Mouse (Mus musculus): ENCODE measurements around the gene Psd4. TPM values are rescaled to one million over a fixed set of nuclear protein-coding genes. Genes with fewer than 3 reads are reported as not detected.

Gene Psd4
- total and polyA plus RNA-seq, 3 experiments = 1.3 to 1.5 (median 1.4) TPM

DNA sequence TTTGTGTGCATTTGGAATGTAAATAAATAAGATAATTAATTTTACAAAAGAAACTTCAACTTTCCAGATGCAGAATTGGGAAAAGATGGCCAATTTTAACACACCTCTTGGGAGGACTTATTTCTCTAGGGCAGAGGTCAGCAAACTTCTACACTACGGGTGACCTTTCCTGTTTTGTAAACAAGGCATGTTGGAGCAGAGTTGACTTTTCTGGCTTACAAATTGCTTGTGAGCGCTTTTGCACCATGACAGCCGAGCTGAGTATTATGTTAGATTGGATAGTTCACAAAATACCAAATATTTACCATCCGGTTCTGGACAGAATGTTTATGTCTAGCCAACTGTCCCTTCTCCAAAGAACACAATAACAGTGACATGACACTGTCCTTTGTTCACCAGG, 22.8 kb upstream of the Psd4 start:
- H3K4me1 ChIP-seq (ENCODE audit: control insufficient read depth, insufficient read depth, low read length) = no peaks in the 10 kb centered on the region
- TF ChIP-seq EP300 (IDR thresholded peaks at IDR 0.05; ENCODE audit: insufficient read depth, low read depth, low read length) (no peak), POLR2A (IDR thresholded peaks at IDR 0.05; ENCODE audit: insufficient read depth, low read depth, low read length) (no peak)
- H3K27ac ChIP-seq = no peak overlapping the region
- no peak overlapping the region for H3K4me3 ChIP-seq
- intact Hi-C loops (cut with DNase I) = no loop called here
- no peaks in the 10 kb centered on the region for H3K36me3 ChIP-seq (ENCODE audit: control insufficient read depth, insufficient read depth, low read length)
- H3K9ac ChIP-seq (ENCODE audit: low read depth, low read length) = no peak overlapping the region
- DNase-seq = no peak
- 70% methylated on average over 4 of the region's 4 CpGs for WGBS
- no peaks in the 10 kb centered on the region for H3K79me2 ChIP-seq (replicated peaks; ENCODE audit: control insufficient read depth, insufficient read depth, low read length)
- H3K27me3 ChIP-seq (ENCODE audit: control insufficient read depth, insufficient read depth, low read length) = no peaks in the 10 kb centered on the region

DNA sequence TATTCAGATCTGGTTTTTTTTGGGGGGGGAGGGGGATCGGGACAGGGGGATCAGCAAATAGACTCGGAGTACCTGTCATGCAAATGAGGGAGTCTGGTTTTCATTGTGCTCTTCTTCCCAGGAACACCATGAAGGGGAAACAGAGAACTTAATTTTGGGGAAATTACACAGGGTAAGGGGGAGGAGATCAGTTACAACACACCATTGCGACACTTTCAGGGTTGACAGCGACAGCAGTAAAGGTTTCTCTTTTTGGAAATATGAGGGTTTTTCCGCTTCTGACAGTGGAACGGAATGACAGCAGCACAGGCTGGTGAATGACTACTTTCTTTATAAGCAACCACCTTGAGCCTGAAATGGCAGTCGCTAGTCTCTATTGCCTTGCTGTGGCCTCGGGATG, 22.3 kb upstream of the Psd4 start:
- Histone ChIP-seq H3K27ac (no peak overlapping the region), H3K36me3 (ENCODE audit: control insufficient read depth, insufficient read depth, low read length) (no peaks in the 10 kb centered on the region), H3K79me2 (replicated peaks; ENCODE audit: control insufficient read depth, insufficient read depth, low read length) (no peaks in the 10 kb centered on the region), H3K4me3 (no peak overlapping the region), H3K27me3 (ENCODE audit: control insufficient read depth, insufficient read depth, low read length) (no peaks in the 10 kb centered on the region), H3K4me1 (ENCODE audit: control insufficient read depth, insufficient read depth, low read length) (no peaks in the 10 kb centered on the region), H3K9ac (ENCODE audit: low read depth, low read length) (no peak overlapping the region)
- peak in 1 of 2 experiments; percentile 6 for DNase-seq
- TF ChIP-seq EP300 (IDR thresholded peaks at IDR 0.05; ENCODE audit: insufficient read depth, low read depth, low read length) = no peak
- no peak for TF ChIP-seq POLR2A (IDR thresholded peaks at IDR 0.05; ENCODE audit: insufficient read depth, low read depth, low read length)
- no peak for TF ChIP-seq CTCF (IDR thresholded peaks at IDR 0.05)
- intact Hi-C loops (cut with DNase I) = no loop called here
- 76% methylated on average over 8 of the region's 8 CpGs for WGBS

DNA sequence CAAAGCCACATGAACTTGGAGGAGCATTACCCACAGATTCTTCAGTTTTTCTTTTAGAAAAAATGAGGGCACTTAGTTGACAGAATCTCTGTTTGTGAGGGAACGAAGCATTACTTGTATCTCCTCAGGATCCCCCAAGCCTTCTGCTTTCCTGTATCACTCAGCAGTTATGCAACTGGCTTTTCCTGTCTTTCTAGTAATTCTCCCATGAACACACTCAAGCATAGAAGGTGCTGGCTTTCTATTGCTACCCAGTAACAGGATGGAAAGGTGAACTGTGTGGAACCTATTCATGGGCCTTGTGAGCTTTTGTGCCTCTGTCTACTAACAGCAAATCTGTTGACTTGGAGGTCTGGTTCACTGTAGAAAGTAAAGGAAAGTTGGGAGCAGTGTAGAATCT, 19.5 kb upstream of the Psd4 start:
- TF ChIP-seq POLR2A (IDR thresholded peaks at IDR 0.05; ENCODE audit: insufficient read depth, low read depth, low read length) (no peak), EP300 (IDR thresholded peaks at IDR 0.05; ENCODE audit: insufficient read depth, low read depth, low read length) (no peak), CTCF (IDR thresholded peaks at IDR 0.05) (no peak)
- DNase-seq = no peak
- Histone ChIP-seq H3K27me3 (ENCODE audit: control insufficient read depth, insufficient read depth, low read length) (no peaks in the 10 kb centered on the region), H3K9ac (ENCODE audit: low read depth, low read length) (no peak overlapping the region), H3K36me3 (ENCODE audit: control insufficient read depth, insufficient read depth, low read length) (no peaks in the 10 kb centered on the region), H3K79me2 (replicated peaks; ENCODE audit: control insufficient read depth, insufficient read depth, low read length) (no peaks in the 10 kb centered on the region), H3K4me3 (no peak overlapping the region), H3K4me1 (ENCODE audit: control insufficient read depth, insufficient read depth, low read length) (no peaks in the 10 kb centered on the region), H3K27ac (no peak overlapping the region)
- intact Hi-C loops (cut with DNase I) = no loop called here
- 59% methylated on average over 1 of the region's 1 CpGs for WGBS

DNA sequence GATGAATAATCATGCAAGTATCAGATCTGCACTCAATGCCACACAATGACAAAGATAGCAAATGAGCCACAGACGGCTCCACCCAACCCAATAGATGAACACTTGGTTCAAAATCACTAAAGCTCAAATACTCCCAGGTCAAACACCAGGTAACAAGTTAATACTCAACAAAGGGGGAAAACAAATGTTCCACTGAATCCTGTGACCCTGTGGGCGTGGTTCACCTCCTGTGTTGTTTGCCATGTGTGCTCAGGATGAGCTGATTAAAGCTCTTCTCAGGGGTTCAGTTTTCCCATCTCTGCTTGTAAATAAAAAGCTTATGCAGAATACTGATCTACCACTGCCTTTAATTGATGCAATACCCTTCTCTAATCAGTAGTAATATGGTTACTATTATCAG, 16.2 kb upstream of the Psd4 start:
- H3K36me3 ChIP-seq (ENCODE audit: control insufficient read depth, insufficient read depth, low read length) = no peaks in the 10 kb centered on the region
- H3K4me1 ChIP-seq (ENCODE audit: control insufficient read depth, insufficient read depth, low read length) = no peaks in the 10 kb centered on the region
- DNase-seq = no peak
- H3K27me3 ChIP-seq (ENCODE audit: control insufficient read depth, insufficient read depth, low read length) = no peaks in the 10 kb centered on the region
- no peaks in the 10 kb centered on the region for H3K79me2 ChIP-seq (replicated peaks; ENCODE audit: control insufficient read depth, insufficient read depth, low read length)
- H3K27ac ChIP-seq = no peak overlapping the region
- intact Hi-C loops (cut with DNase I) = no loop called here
- no peak overlapping the region for H3K4me3 ChIP-seq
- WGBS = 78% methylated on average over 2 of the region's 2 CpGs
- TF ChIP-seq CTCF (IDR thresholded peaks at IDR 0.05) (no peak), POLR2A (IDR thresholded peaks at IDR 0.05; ENCODE audit: insufficient read depth, low read depth, low read length) (no peak), EP300 (IDR thresholded peaks at IDR 0.05; ENCODE audit: insufficient read depth, low read depth, low read length) (no peak)
- H3K9ac ChIP-seq (ENCODE audit: low read depth, low read length) = no peak overlapping the region

DNA sequence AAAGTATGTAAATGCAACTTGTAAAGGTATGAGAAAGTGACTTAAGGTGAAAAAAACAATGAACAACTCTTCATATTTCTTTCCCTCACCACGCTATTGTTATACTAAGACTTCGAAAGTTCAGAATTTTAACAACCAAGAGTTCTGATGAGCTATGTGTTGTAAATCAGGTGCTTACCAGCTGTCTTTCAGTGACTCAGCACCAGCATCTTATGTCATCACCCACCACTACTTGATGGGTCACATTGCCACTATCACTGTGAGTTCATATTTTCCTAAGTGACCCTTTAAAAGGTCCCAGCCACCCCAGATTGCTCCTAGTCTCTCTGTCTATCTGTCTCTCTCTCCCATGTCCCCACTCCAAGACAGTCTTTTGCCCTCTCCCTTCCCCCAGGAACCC, 14.3 kb upstream of the Psd4 start:
- TF ChIP-seq EP300 (IDR thresholded peaks at IDR 0.05; ENCODE audit: insufficient read depth, low read depth, low read length) = no peak
- no peak for TF ChIP-seq POLR2A (IDR thresholded peaks at IDR 0.05; ENCODE audit: insufficient read depth, low read depth, low read length)
- no peak for TF ChIP-seq CTCF (IDR thresholded peaks at IDR 0.05)
- Histone ChIP-seq H3K79me2 (replicated peaks; ENCODE audit: control insufficient read depth, insufficient read depth, low read length) (no peaks in the 10 kb centered on the region), H3K36me3 (ENCODE audit: control insufficient read depth, insufficient read depth, low read length) (no peaks in the 10 kb centered on the region), H3K4me1 (ENCODE audit: control insufficient read depth, insufficient read depth, low read length) (no peaks in the 10 kb centered on the region), H3K27me3 (ENCODE audit: control insufficient read depth, insufficient read depth, low read length) (no peaks in the 10 kb centered on the region), H3K4me3 (no peak overlapping the region), H3K27ac (no peak overlapping the region), H3K9ac (ENCODE audit: low read depth, low read length) (no peak overlapping the region)
- DNase-seq = no peak
- intact Hi-C loops (cut with DNase I) = no loop called here
- WGBS = 89% methylated on average over 2 of the region's 2 CpGs

DNA sequence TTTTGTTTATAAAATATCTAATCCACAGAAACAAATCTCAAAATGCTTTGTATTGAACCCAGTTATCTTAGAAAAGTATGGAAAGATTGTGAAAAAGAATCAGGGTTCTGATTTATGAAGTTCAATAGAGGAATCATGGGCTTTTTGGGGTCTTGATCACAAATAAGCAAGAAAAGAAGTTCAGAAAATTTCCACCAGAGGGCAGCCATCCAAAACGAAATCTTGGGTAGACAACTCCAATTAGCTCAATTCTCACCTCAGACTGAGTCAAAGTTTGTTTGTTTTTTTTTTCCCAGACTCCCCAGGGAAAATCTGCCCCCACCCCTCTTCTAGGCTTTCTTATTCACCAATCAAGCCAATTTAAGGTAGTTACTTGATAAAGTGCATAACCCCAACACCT, 9.7 kb upstream of the Psd4 start:
- WGBS = 8% methylated on average over 1 of the region's 1 CpGs
- no peaks in the 10 kb centered on the region for H3K36me3 ChIP-seq (ENCODE audit: control insufficient read depth, insufficient read depth, low read length)
- TF ChIP-seq POLR2A (IDR thresholded peaks at IDR 0.05; ENCODE audit: insufficient read depth, low read depth, low read length) = no peak
- no peak for TF ChIP-seq EP300 (IDR thresholded peaks at IDR 0.05; ENCODE audit: insufficient read depth, low read depth, low read length)
- TF ChIP-seq CTCF (IDR thresholded peaks at IDR 0.05) = peak; percentile 75
- no peak overlapping the region for H3K27ac ChIP-seq
- H3K4me3 ChIP-seq = no peak overlapping the region
- H3K79me2 ChIP-seq (replicated peaks; ENCODE audit: control insufficient read depth, insufficient read depth, low read length) = no peaks in the 10 kb centered on the region
- no peak for DNase-seq
- no peak overlapping the region for H3K9ac ChIP-seq (ENCODE audit: low read depth, low read length)
- H3K27me3 ChIP-seq (ENCODE audit: control insufficient read depth, insufficient read depth, low read length) = no peaks in the 10 kb centered on the region
- intact Hi-C loops (cut with DNase I) = loop anchor here (1.0 to 5.0 kb wide), 2 partner anchors 48 to 210 kb away; no protein-coding TSS in a partner anchor
- H3K4me1 ChIP-seq (ENCODE audit: control insufficient read depth, insufficient read depth, low read length) = no peaks in the 10 kb centered on the region

All from heart, adult 2 months (tissue).